Mouse (Mus musculus): Measurements from ENCODE around the gene 9030612E09Rik. TPM values are rescaled to one million over a fixed set of nuclear protein-coding genes. Genes with fewer than 3 reads are reported as not detected.
A peak's percentile ranks its signal among the peaks of the same experiment; 100 is the strongest.

9030612E09Rik gene
- polyA plus RNA-seq, 1 experiment, result 2.9 TPM

DNA sequence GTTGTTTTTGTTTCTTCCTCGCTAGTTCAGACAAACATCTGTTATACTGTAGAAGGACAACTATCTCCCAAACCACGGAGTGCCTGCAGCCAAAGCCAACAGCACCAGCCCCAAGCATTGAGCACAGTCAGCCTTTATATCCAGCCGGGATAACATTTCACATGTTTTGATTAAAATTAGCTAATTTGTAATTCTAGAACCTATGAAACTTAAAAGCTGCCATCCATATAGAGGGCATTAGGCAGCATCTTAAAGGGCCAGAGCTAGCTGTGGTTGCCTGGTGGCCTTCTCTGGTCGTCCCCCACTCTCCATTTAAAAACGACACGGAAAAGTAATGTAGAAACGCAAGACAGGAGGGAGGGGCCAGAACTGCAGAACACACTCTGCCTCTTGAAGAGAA, 2.4 kb upstream of the 9030612E09Rik start:
- no peak overlapping the region for H3K27ac ChIP-seq (ENCODE audit: insufficient read depth, low read length)
- H3K4me3 ChIP-seq (replicated peaks; ENCODE audit: insufficient read depth, low read depth, low read length), result peak overlapping the region; percentile 44
- H3K27me3 ChIP-seq (ENCODE audit: control insufficient read depth, insufficient read depth, low read length), result no peaks in the 10 kb centered on the region
- no peak for DNase-seq
- no peak for TF ChIP-seq CTCF (IDR thresholded peaks at IDR 0.05; ENCODE audit: borderline replicate concordance, insufficient read depth, low read depth, low read length)
- TF ChIP-seq POLR2A (IDR thresholded peaks at IDR 0.05; ENCODE audit: borderline replicate concordance, insufficient read depth, low read length), result no peak
- 10% methylated on average over 7 of the region's 7 CpGs for WGBS
- H3K4me1 ChIP-seq (ENCODE audit: control insufficient read depth, insufficient read depth, low read length), result peaks cover 5% of the 10 kb centered on the region; the same call in 1 of the 2 replicates

- no peak overlapping the region for H3K27ac ChIP-seq (ENCODE audit: insufficient read depth, low read length)
- 3% methylated on average over 8 of the region's 8 CpGs for WGBS
- DNase-seq, result no peak
- no peaks in the 10 kb centered on the region for H3K27me3 ChIP-seq (ENCODE audit: control insufficient read depth, insufficient read depth, low read length)
- peaks cover 5% of the 10 kb centered on the region; the same call in 1 of the 2 replicates for H3K4me1 ChIP-seq (ENCODE audit: control insufficient read depth, insufficient read depth, low read length)
- peak overlapping the region; percentile 98 for H3K4me3 ChIP-seq (replicated peaks; ENCODE audit: insufficient read depth, low read depth, low read length)
- TF ChIP-seq CTCF (IDR thresholded peaks at IDR 0.05; ENCODE audit: borderline replicate concordance, insufficient read depth, low read depth, low read length), result no peak
- TF ChIP-seq POLR2A (IDR thresholded peaks at IDR 0.05; ENCODE audit: borderline replicate concordance, insufficient read depth, low read length), result no peak
These were observed 1.9 kb upstream of the 9030612E09Rik start for GRCm38 (mm10) chr10:43172554-43172953.

DNA sequence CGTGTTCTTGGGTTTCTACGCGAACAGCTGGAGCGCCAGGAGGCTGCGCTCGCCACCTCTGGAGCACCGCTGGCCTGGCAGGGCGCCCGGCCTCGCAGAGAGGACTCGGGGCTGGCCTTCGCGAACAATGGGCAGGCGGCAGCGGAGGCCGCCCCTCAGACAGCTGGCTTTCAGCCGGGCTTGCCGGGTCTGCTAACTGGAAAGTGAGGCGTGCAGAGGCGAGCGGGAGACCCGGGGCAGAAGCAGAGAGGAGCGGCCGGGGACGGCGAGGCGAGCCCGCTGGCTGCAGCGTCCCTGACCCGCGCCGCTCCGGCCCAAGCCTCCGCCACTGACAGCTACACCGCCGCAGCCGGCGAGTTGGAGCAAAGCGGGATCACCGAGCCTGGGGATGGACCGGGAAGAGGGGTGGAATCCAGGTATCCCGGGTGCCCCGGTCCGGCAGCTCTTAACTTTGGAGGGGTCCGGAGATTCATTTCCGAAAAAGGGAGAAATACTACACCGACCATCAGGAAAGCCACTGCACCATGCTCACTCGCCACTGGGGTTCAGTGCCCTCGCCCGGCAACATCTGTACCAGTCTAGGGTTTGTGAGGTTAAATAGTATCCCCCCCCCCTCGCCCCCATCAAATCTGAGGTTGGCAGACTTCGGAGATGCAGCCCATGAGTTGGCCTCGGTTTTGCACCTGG, 1.2 kb upstream of the 9030612E09Rik start:
- DNase-seq, result peak; percentile 63 to 70
- peaks cover 5% of the 10 kb centered on the region; the same call in 1 of the 2 replicates for H3K4me1 ChIP-seq (ENCODE audit: control insufficient read depth, insufficient read depth, low read length)
- H3K27ac ChIP-seq (ENCODE audit: insufficient read depth, low read length), result peak overlapping the region; percentile 64
- no peaks in the 10 kb centered on the region for H3K27me3 ChIP-seq (ENCODE audit: control insufficient read depth, insufficient read depth, low read length)
- WGBS, result under 1% methylated on average over 53 of the region's 53 CpGs
- TF ChIP-seq CTCF (IDR thresholded peaks at IDR 0.05; ENCODE audit: borderline replicate concordance, insufficient read depth, low read depth, low read length), result no peak
- TF ChIP-seq POLR2A (IDR thresholded peaks at IDR 0.05; ENCODE audit: borderline replicate concordance, insufficient read depth, low read length), result no peak
- peak overlapping the region; percentile 98 for H3K4me3 ChIP-seq (replicated peaks; ENCODE audit: insufficient read depth, low read depth, low read length)

GRCm38 (mm10) chr10:43173828-43174325, 627 bp upstream of the 9030612E09Rik start:
- no peak for TF ChIP-seq CTCF (IDR thresholded peaks at IDR 0.05; ENCODE audit: borderline replicate concordance, insufficient read depth, low read depth, low read length)
- no peak for TF ChIP-seq POLR2A (IDR thresholded peaks at IDR 0.05; ENCODE audit: borderline replicate concordance, insufficient read depth, low read length)
- peak overlapping the region; percentile 85 for H3K27ac ChIP-seq (ENCODE audit: insufficient read depth, low read length)
- no peak for DNase-seq
- H3K4me1 ChIP-seq (ENCODE audit: control insufficient read depth, insufficient read depth, low read length), result peaks cover 5% of the 10 kb centered on the region; the same call in 1 of the 2 replicates
- no peaks in the 10 kb centered on the region for H3K27me3 ChIP-seq (ENCODE audit: control insufficient read depth, insufficient read depth, low read length)
- 1% methylated on average over 32 of the region's 38 CpGs for WGBS
- H3K4me3 ChIP-seq (replicated peaks; ENCODE audit: insufficient read depth, low read depth, low read length), result peak overlapping the region; percentile 98

- Histone ChIP-seq H3K4me3 (replicated peaks; ENCODE audit: insufficient read depth, low read depth, low read length) (peak overlapping the region; percentile 98), H3K27me3 (ENCODE audit: control insufficient read depth, insufficient read depth, low read length) (no peaks in the 10 kb centered on the region), H3K27ac (ENCODE audit: insufficient read depth, low read length) (peak overlapping the region; percentile 81), H3K4me1 (ENCODE audit: control insufficient read depth, insufficient read depth, low read length) (peaks cover 5% of the 10 kb centered on the region; the same call in 1 of the 2 replicates)
- 1% methylated on average over 18 of the region's 18 CpGs for WGBS
- peak; percentile 71 to 75 for DNase-seq
- TF ChIP-seq CTCF (IDR thresholded peaks at IDR 0.05; ENCODE audit: borderline replicate concordance, insufficient read depth, low read depth, low read length) (no peak), POLR2A (IDR thresholded peaks at IDR 0.05; ENCODE audit: borderline replicate concordance, insufficient read depth, low read length) (peak; percentile 49; the same call in 1 of the 2 replicates)
These were observed 675 bp downstream of the 9030612E09Rik start for GRCm38 (mm10) chr10:43175156-43175601.

GRCm38 (mm10) chr10:43180313-43180912, 5.9 kb downstream of the 9030612E09Rik start:
- TF ChIP-seq POLR2A (IDR thresholded peaks at IDR 0.05; ENCODE audit: borderline replicate concordance, insufficient read depth, low read length) (no peak), CTCF (IDR thresholded peaks at IDR 0.05; ENCODE audit: borderline replicate concordance, insufficient read depth, low read depth, low read length) (no peak)
- DNase-seq, result peak in 1 of 2 experiments; percentile 62
- Histone ChIP-seq H3K27me3 (ENCODE audit: control insufficient read depth, insufficient read depth, low read length) (no peaks in the 10 kb centered on the region), H3K4me3 (replicated peaks; ENCODE audit: insufficient read depth, low read depth, low read length) (no peak overlapping the region), H3K4me1 (ENCODE audit: control insufficient read depth, insufficient read depth, low read length) (no peaks in the 10 kb centered on the region; the same call in 1 of the 2 replicates), H3K27ac (ENCODE audit: insufficient read depth, low read length) (no peak overlapping the region)
- 26% methylated on average over 5 of the region's 5 CpGs for WGBS

DNA sequence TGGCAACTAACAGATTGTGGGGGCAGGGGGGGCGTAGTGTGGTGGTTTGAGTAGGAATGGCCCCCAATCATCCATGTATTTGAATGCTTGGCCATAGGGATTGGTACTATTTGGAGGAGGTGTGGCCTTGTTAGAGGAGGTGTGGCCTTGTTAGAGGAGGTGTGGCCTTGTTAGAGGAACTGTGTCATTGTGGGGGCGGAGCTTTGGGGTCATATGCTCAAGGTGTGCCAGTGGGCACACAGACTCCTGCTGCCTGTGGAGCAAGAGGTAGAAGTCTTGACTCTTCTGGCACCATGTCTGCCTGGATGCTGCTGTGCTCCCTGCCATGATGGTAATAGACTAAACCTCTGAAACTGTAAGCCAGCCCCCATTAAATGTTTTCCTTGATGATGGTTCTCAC, 25.7 kb downstream of the 9030612E09Rik start:
- no peaks in the 10 kb centered on the region for H3K4me1 ChIP-seq (ENCODE audit: control insufficient read depth, insufficient read depth, low read length)
- DNase-seq, result no peak
- WGBS, result 90% methylated on average over 2 of the region's 2 CpGs
- no peaks in the 10 kb centered on the region for H3K27me3 ChIP-seq (ENCODE audit: control insufficient read depth, insufficient read depth, low read length)
- H3K4me3 ChIP-seq (replicated peaks; ENCODE audit: insufficient read depth, low read depth, low read length), result no peak overlapping the region
- TF ChIP-seq CTCF (IDR thresholded peaks at IDR 0.05; ENCODE audit: borderline replicate concordance, insufficient read depth, low read depth, low read length) (no peak), POLR2A (IDR thresholded peaks at IDR 0.05; ENCODE audit: borderline replicate concordance, insufficient read depth, low read length) (no peak)
- H3K27ac ChIP-seq (ENCODE audit: insufficient read depth, low read length), result no peak overlapping the region
